Mouse (Mus musculus) stomach, adult 2 months (tissue): ENCODE measurements around the gene Gpr15. TPM values are rescaled to one million over a fixed set of nuclear protein-coding genes. Genes with fewer than 3 reads are reported as not detected.

ENCODE experiments used
- polyA plus RNA-seq: library from polyadenylated mRNA; depleted of rRNA; stranded (reverse); fragments of >200 nt; gene quantifications from 2 replicates; pipeline ENCODE4 v1.2.3, GENCODE M21; 2012; rRNA removed

Gene Gpr15
- not detected in 2 replicates for polyA plus RNA-seq

GRCm38 (mm10) chr16:58718666-58719120 lies at the start of gene Gpr15:
Gene Gpr15 (minus strand): TSS chr16:58719070.

GRCm38 (mm10) chr16:58763076-58763475 lies 44.2 kb upstream of the Gpr15 start, which contains the start of gene Olfr172:
Gene Olfr172 (minus strand): TSS chr16:58763176.

GRCm38 (mm10) chr16:58727477-58728131 lies 8.7 kb upstream of the Gpr15 start, which contains the start of gene Cldnd1:
Gene Cldnd1 (plus strand): TSS chr16:58727910.

GRCm38 (mm10) chr16:58669917-58670630 lies 48.8 kb downstream of the Gpr15 start, which contains the start of gene Cpox:
Gene Cpox (plus strand): TSS chr16:58670292.

Other genes with a start within 250 kb of the Gpr15 start
- 6.1 and 7.8 TPM in 2 replicates for gene St3gal6, start 194.8 kb downstream of the Gpr15 start, polyA plus RNA-seq
- not detected in 2 replicates for gene Gm813, start 102.1 kb downstream of the Gpr15 start, polyA plus RNA-seq
- gene E330017A01Rik, start 80.3 kb downstream of the Gpr15 start, polyA plus RNA-seq = not detected in 2 replicates
- 16.5 and 18.2 TPM in 2 replicates for gene Cpox, start 48.8 kb downstream of the Gpr15 start, polyA plus RNA-seq
- gene Cldnd1, start 8.8 kb upstream of the Gpr15 start, polyA plus RNA-seq = 35.9 and 41.6 TPM in 2 replicates
- gene Olfr172, start 44.1 kb upstream of the Gpr15 start, polyA plus RNA-seq = not detected in 2 replicates
- not detected in 2 replicates for gene Olfr173, start 81.2 kb upstream of the Gpr15 start, polyA plus RNA-seq
- not detected in 2 replicates for gene Olfr175-ps1, start 107.7 kb upstream of the Gpr15 start, polyA plus RNA-seq
- not detected in 2 replicates for gene Olfr177, start 155.7 kb upstream of the Gpr15 start, polyA plus RNA-seq
- gene Olfr178, start 173.0 kb upstream of the Gpr15 start, polyA plus RNA-seq = not detected in 2 replicates
- gene Olfr181, start 209.7 kb upstream of the Gpr15 start, polyA plus RNA-seq = not detected in 2 replicates
- not detected in 2 replicates for gene Olfr180, start 210.3 kb upstream of the Gpr15 start, polyA plus RNA-seq